Mouse (Mus musculus) midbrain, embryonic 14.5 days (tissue): ENCODE data around the gene Nle1. TPM values are rescaled to one million over a fixed set of nuclear protein-coding genes. Genes with fewer than 3 reads are reported as not detected.
A peak's percentile ranks its signal among the peaks of the same experiment; 100 is the strongest.

Experiments used
- ATAC-seq: fragments of 200-750 bp; cut with Nextera tagmentation; 2 replicates; pipeline ENCODE4 v1.8.0; 2017; ENCODE audit warnings: moderate number of reproducible peaks, moderate library complexity; ENCODE audit not compliant: low FRiP score, low TSS enrichment
- DNase-seq: peaks from one replicate; pipeline ENCODE4 v3.0.0-alpha.2; 2015
- H3K27ac ChIP-seq: fragments of 300-500 bp; sonication (generic); replicated peaks from 2 replicates; pipeline ENCODE4 v1.5.1; 2014; ENCODE audit warnings: mild to moderate bottlenecking, low read depth, low read length, moderate library complexity
- H3K27me3 ChIP-seq: fragments of 300-500 bp; sonication (generic); 2 replicates; pipeline ENCODE4 v1.6.1; 2014; ENCODE audit warnings: low read length, control low read depth, mixed read lengths; ENCODE audit not compliant: control insufficient read depth, insufficient read depth
- H3K36me3 ChIP-seq: fragments of 300-500 bp; sonication (generic); 2 replicates; pipeline ENCODE4 v1.6.1; 2014; ENCODE audit warnings: low read length, control low read depth; ENCODE audit not compliant: control insufficient read depth, insufficient read depth
- H3K4me1 ChIP-seq: fragments of 300-500 bp; sonication (generic); 2 replicates; pipeline ENCODE4 v1.6.1; 2014; ENCODE audit warnings: mild to moderate bottlenecking, antibody characterized with exemption, low read length, control low read depth; ENCODE audit not compliant: control insufficient read depth, insufficient read depth
- H3K4me2 ChIP-seq: fragments of 300-500 bp; sonication (generic); 2 replicates; pipeline ENCODE4 v1.6.1; 2014; ENCODE audit warnings: mild to moderate bottlenecking, low read length, moderate library complexity
- H3K4me3 ChIP-seq: fragments of 300-500 bp; sonication (generic); replicated peaks from 2 replicates; pipeline ENCODE4 v1.5.1; 2014; ENCODE audit warnings: low read depth, low read length
- H3K9ac ChIP-seq: fragments of 300-500 bp; sonication (generic); replicated peaks from 2 replicates; pipeline ENCODE4 v1.6.1; 2014; ENCODE audit warnings: mild to moderate bottlenecking, low read length, moderate library complexity
- H3K9me3 ChIP-seq: fragments of 300-500 bp; sonication (generic); 2 replicates; pipeline ENCODE4 v1.6.1; 2016; ENCODE audit warnings: low read length, control low read depth, mixed read lengths; ENCODE audit not compliant: control insufficient read depth
- WGBS: fragments of 180-500 bp; shearing (Covaris S2); extraction: QIAGEN DNeasy Blood & Tissue Kit; methylation state at CpG from one replicate; pipeline ENCODE4 v1.1.7; 2014; 5-methylcytosine and 5-hydroxymethylcytosine counted together
- polyA plus RNA-seq: library from polyadenylated mRNA; unstranded; fragments of >200 nt; fragmentation: Nextera tagmentation; extraction: Ambion mirVana; gene quantifications from 2 replicates; pipeline ENCODE4 v1.2.1, GENCODE M21; 2014

The Nle1 gene
- polyA plus RNA-seq: 24.8 and 28.0 TPM in 2 replicates

DNA sequence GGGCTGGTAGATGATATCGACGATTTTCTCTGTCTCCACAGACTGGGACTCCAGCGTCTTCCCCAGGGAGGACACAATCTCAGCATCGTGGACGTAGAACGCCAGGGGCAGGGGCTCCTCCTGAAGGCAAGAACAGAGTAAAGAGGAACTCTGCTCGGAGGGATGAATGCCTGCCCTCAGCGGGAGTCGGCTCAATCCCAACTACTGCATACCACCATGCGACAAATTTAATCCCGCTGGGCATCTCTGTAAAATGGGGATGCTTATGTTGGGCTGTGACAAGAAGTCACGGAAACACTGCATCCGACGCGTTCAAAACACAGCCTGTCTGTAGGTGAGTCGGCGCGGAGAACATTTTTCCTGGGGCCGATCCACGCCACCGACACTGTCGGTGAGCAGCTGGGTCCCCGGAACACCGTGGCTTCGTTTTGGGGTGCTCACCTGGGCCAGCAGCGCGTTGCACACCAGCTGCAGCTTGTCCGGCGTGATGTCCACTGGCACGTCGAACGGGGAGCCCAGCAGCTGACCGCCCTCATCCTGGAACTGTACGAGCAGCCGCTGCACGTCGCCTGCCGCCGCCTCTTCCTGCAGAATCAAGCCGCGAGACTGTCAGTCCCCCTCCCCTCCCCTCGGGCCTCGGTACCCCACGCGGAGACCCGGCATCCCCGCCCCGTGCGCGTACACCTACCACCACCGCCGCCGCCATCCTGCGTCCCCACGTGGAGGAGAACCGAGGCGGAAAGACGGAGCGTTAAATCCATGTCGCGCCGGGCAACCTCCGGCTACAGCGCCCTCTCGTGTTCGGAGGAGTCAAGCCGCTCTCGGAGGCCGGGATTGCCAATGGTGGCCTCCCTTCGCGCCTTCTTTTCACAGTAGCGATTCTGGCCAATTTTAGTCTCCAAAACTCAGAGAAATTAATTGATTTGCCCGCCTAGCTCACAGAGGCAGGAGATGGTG is at the start of gene Nle1:
Gene Nle1, minus strand, starts transcription at position 761 of the 957 bp plus-strand sequence.
- H3K4me1 ChIP-seq: peaks cover 7% of the 10 kb centered on the region
- DNase-seq: peak; percentile 96
- WGBS: 1% methylated on average over 73 of the region's 73 CpGs
- peak within 1 kb of the TSS; percentile 85 for H3K9ac ChIP-seq
- H3K27ac ChIP-seq: 0 out of 2 replicates have a peak within 1 kb of the TSS, but pooled peaks have one; percentile 45
- H3K9me3 ChIP-seq: no peaks in the 10 kb centered on the region
- peak within 1 kb of the TSS; percentile 70 for H3K4me2 ChIP-seq
- peak within 1 kb of the TSS; percentile 77 for H3K4me3 ChIP-seq
- no peaks in the 10 kb centered on the region for H3K27me3 ChIP-seq
- peak; percentile 77; the same call in 1 of the 2 replicates for ATAC-seq
- peaks cover 36% of the 10 kb centered on the region for H3K36me3 ChIP-seq

DNA sequence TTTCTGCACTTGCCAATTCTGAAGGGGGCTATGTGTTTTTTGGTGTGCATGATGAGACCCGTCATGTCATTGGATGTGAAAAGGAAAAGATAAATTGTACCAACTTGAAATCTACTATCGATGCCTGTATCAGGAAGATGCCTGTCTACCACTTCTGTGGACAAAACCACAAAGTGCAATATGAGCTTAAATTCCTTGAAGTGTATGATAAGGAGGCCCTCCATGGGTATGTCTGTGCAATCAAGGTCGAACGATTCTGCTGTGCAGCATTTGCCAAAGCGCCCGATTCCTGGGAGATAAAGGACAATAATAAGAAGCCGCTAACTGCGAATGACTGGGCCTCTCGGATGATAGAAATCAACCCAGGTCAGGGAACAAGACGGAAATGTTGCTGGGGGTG is 48.7 kb upstream of the Nle1 start:
- 74% methylated on average over 10 of the region's 10 CpGs for WGBS
- no peak for ATAC-seq
- H3K27me3 ChIP-seq: peaks cover 16% of the 10 kb centered on the region

GRCm38 (mm10) chr11:82954631-82955030 is 46.4 kb upstream of the Nle1 start:
- Histone ChIP-seq H3K27me3 (peaks cover 34% of the 10 kb centered on the region), H3K4me2 (no peak overlapping the region), H3K9me3 (no peaks in the 10 kb centered on the region), H3K9ac (no peak overlapping the region), H3K4me3 (no peak overlapping the region), H3K36me3 (no peaks in the 10 kb centered on the region), H3K27ac (no peak overlapping the region), H3K4me1 (no peaks in the 10 kb centered on the region)
- ATAC-seq (no peak), DNase-seq (no peak)
- 80% methylated on average over 6 of the region's 6 CpGs for WGBS

More for the DNA sequence above, 48.7 kb upstream of the Nle1 start:
- H3K9ac ChIP-seq: no peak overlapping the region
- no peak for DNase-seq
- H3K27ac ChIP-seq: no peak overlapping the region
- no peaks in the 10 kb centered on the region for H3K9me3 ChIP-seq
- H3K4me2 ChIP-seq: no peak overlapping the region
- H3K4me3 ChIP-seq: no peak overlapping the region
- H3K4me1 ChIP-seq: no peaks in the 10 kb centered on the region
- no peaks in the 10 kb centered on the region for H3K36me3 ChIP-seq

- no peaks in the 10 kb centered on the region for H3K9me3 ChIP-seq
- no peak overlapping the region for H3K4me3 ChIP-seq
- no peak overlapping the region for H3K9ac ChIP-seq
- no peak for ATAC-seq
- WGBS: 76% methylated on average over 9 of the region's 9 CpGs
- peaks cover 34% of the 10 kb centered on the region for H3K27me3 ChIP-seq
- no peaks in the 10 kb centered on the region for H3K4me1 ChIP-seq
- H3K36me3 ChIP-seq: no peaks in the 10 kb centered on the region
- no peak for DNase-seq
- H3K4me2 ChIP-seq: no peak overlapping the region
- no peak overlapping the region for H3K27ac ChIP-seq
Observed at GRCm38 (mm10) chr11:82952612-82953542, 44.7 kb upstream of the Nle1 start.

DNA sequence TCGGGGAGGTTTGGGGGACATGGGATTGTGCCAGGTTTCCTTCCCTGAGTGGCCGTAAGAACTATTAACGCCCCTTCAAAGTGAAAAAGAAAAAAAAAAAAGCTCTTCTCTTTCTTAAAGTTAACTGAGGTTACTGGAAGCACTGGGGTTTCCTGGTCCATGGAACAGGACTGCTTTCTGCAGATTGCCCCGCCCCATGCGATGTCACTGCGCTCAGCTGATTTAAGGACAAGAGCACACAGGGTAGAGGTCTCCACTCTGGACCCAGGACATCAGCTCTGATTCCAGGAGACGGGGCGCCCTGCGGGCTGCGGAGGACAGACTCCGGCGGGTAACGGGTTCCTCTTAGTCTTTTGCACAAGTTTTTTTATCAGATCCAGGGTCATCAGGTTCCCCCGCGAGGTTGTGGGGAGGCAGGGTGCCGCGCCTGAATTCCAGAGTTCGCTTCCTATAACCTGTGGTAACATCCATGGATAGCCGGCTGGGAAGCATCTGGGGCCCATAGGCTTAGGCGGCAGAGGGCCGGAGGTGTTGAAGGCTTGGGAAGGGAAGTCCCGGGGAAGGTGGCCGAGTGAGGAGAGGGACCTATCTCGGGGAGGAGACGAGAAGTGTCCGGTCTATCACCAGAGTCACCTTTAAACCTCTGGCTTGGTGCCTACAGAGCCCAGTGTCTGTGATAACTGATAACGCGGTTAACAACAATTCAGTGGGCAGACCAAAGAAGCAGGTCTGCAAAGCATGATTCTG is 43.8 kb upstream of the Nle1 start:
- H3K27me3 ChIP-seq: peaks cover 34% of the 10 kb centered on the region
- no peaks in the 10 kb centered on the region for H3K4me1 ChIP-seq
- no peaks in the 10 kb centered on the region for H3K9me3 ChIP-seq
- 10% methylated on average over 28 of the region's 28 CpGs for WGBS
- ATAC-seq: no peak
- H3K4me2 ChIP-seq: peak overlapping the region; percentile 19; the same call in 1 of the 2 replicates
- no peak overlapping the region for H3K27ac ChIP-seq
- H3K9ac ChIP-seq: no peak overlapping the region
- no peak for DNase-seq
- 0 out of 2 replicates have a peak overlapping the region, but pooled peaks have one; percentile 14 for H3K4me3 ChIP-seq
- H3K36me3 ChIP-seq: no peaks in the 10 kb centered on the region

- WGBS: 12% methylated on average over 10 of the region's 10 CpGs
- H3K27me3 ChIP-seq: peaks cover 34% of the 10 kb centered on the region
- H3K4me3 ChIP-seq: 0 out of 2 replicates have a peak within 1 kb of the TSS, but pooled peaks have one; percentile 14
- DNase-seq (no peak), ATAC-seq (no peak)
- H3K36me3 ChIP-seq: no peaks in the 10 kb centered on the region
- H3K4me1 ChIP-seq: no peaks in the 10 kb centered on the region
- H3K27ac ChIP-seq: no peak within 1 kb of the TSS
- no peak within 1 kb of the TSS for H3K9ac ChIP-seq
- peak within 1 kb of the TSS; percentile 19; the same call in 1 of the 2 replicates for H3K4me2 ChIP-seq
- H3K9me3 ChIP-seq: no peaks in the 10 kb centered on the region
Observed at GRCm38 (mm10) chr11:82950736-82951481, 42.7 kb upstream of the Nle1 start, which contains the start of gene Slfn5. TSS of gene Slfn5 (plus strand) at chr11:82951349.

GRCm38 (mm10) chr11:82949036-82949435 is 40.8 kb upstream of the Nle1 start:
- H3K27me3 ChIP-seq: peaks cover 34% of the 10 kb centered on the region
- ATAC-seq: no peak
- 88% methylated on average over 9 of the region's 9 CpGs for WGBS

More at GRCm38 (mm10) chr11:82949036-82949435, 40.8 kb upstream of the Nle1 start:
- DNase-seq: no peak
- no peak overlapping the region for H3K9ac ChIP-seq
- no peaks in the 10 kb centered on the region for H3K4me1 ChIP-seq
- no peak overlapping the region for H3K4me2 ChIP-seq
- H3K9me3 ChIP-seq: no peaks in the 10 kb centered on the region
- no peaks in the 10 kb centered on the region for H3K36me3 ChIP-seq
- H3K4me3 ChIP-seq: no peak overlapping the region
- no peak overlapping the region for H3K27ac ChIP-seq
